Mouse (Mus musculus) neural tube, embryonic 15.5 days (tissue): ENCODE results near the gene Etfdh. TPM values are rescaled to one million over a fixed set of nuclear protein-coding genes. Genes with fewer than 3 reads are reported as not detected.

Experiments used
- ATAC-seq: fragments of 200-750 bp; cut with Nextera tagmentation; 2 replicates; pipeline ENCODE4 v1.8.0; 2017; ENCODE audit warnings: mild to moderate bottlenecking, moderate TSS enrichment, moderate library complexity; ENCODE audit not compliant: low FRiP score
- H3K27ac ChIP-seq: fragments of 300-500 bp; sonication (generic); replicated peaks from 2 replicates; pipeline ENCODE4 v1.5.1; 2015; ENCODE audit warnings: mild to moderate bottlenecking, inconsistent platforms
- H3K27me3 ChIP-seq: fragments of 300-500 bp; sonication (generic); replicated peaks from 2 replicates; pipeline ENCODE4 v1.6.1; 2015; ENCODE audit warnings: inconsistent platforms
- H3K36me3 ChIP-seq: fragments of 300-500 bp; sonication (generic); 2 replicates; pipeline ENCODE4 v1.6.1; 2015; ENCODE audit warnings: inconsistent platforms
- H3K4me1 ChIP-seq: fragments of 300-500 bp; sonication (generic); 2 replicates; pipeline ENCODE4 v1.6.1; 2015; ENCODE audit warnings: inconsistent platforms
- H3K4me2 ChIP-seq: fragments of 300-500 bp; sonication (generic); 2 replicates; pipeline ENCODE4 v1.6.1; 2015; ENCODE audit warnings: inconsistent platforms, mild to moderate bottlenecking, moderate library complexity
- H3K4me3 ChIP-seq: fragments of 300-500 bp; sonication (generic); replicated peaks from 2 replicates; pipeline ENCODE4 v1.5.1; 2015; ENCODE audit warnings: mild to moderate bottlenecking, inconsistent platforms
- H3K9ac ChIP-seq: fragments of 300-500 bp; sonication (generic); replicated peaks from 2 replicates; pipeline ENCODE4 v1.6.1; 2015; ENCODE audit warnings: mild to moderate bottlenecking, inconsistent platforms
- H3K9me3 ChIP-seq: fragments of 300-500 bp; sonication (generic); replicated peaks from 2 replicates; pipeline ENCODE4 v1.6.1; 2016; ENCODE audit warnings: inconsistent platforms
- WGBS: fragments of 180-500 bp; shearing (Covaris S2); methylation state at CpG from one replicate; pipeline ENCODE4 v1.1.7; 2015; ENCODE audit warnings: mixed read lengths; 5-methylcytosine and 5-hydroxymethylcytosine counted together
- polyA plus RNA-seq: library from polyadenylated mRNA; unstranded; fragments of >200 nt; fragmentation: Nextera tagmentation; extraction: Ambion mirVana; gene quantifications from 2 replicates; pipeline ENCODE4 v1.2.1, GENCODE M21; 2015

The Etfdh gene
- polyA plus RNA-seq, 1 experiment from 2014 or later = 42.1 TPM

DNA sequence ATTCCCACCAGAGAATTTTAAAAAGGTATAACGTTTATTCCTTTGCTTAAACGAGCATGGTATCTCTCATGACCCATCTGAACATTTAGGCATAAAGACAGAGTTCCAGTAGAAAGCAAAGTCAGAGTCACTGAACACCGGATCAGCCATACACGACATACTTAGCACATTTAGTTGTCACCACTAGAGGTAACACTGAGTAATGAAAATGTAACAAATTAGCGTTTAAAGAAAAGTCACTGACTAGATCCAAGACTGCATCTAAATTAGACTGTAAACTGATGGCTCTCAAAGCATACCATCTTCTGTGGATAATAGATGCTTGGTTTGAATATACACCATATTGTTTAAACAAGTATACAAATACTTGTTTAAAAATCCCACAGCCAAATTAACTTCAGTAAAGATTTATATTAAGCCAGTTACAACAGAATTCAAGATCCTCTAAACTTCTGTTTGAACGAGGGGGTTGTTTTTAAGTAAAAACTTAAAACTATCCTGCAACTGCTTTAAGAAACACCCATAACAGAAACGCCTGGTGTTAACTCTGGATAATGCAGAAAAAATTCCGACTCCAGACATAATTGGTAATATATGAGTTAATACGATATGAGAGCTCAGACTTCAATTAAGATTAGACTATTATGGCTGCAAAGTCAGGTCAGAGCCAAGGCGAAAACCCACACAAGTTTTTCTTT lies 1.7 kb downstream of the Etfdh start:
- peak overlapping the region; percentile 80; the same call in 1 of the 2 replicates for H3K27ac ChIP-seq
- H3K9me3 ChIP-seq = no peaks in the 10 kb centered on the region
- no peaks in the 10 kb centered on the region for H3K27me3 ChIP-seq
- peak overlapping the region; percentile 66 for H3K4me2 ChIP-seq
- H3K36me3 ChIP-seq = peaks cover 14% of the 10 kb centered on the region
- peaks cover 16% of the 10 kb centered on the region for H3K4me1 ChIP-seq
- peak overlapping the region; percentile 84 for H3K4me3 ChIP-seq
- ATAC-seq = no peak
- peak overlapping the region; percentile 66 for H3K9ac ChIP-seq
- WGBS = 30% methylated on average over 10 of the region's 10 CpGs

DNA sequence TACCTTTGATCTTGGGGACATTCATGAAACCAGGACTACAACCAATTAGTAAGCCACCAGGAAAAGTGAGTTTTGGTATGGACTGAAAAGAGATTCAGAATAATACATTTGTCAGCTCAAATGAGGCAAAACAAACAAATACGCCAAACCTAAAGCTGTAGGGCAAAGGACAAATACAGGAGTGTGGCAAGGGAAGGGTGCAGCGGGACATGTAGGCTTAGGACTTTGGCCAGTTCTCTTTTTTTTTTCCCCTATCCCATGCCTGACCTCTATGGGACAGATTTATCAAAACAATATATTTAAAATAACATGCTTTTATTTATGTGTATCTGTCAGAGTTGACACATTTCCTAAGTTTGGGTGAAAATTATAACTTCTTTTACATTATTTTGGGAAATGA lies 19.4 kb downstream of the Etfdh start:
- Histone ChIP-seq H3K9me3 (no peaks in the 10 kb centered on the region), H3K4me3 (no peak overlapping the region), H3K27ac (no peak overlapping the region), H3K36me3 (peaks cover 55% of the 10 kb centered on the region), H3K4me2 (no peak overlapping the region), H3K9ac (no peak overlapping the region), H3K4me1 (no peaks in the 10 kb centered on the region), H3K27me3 (no peaks in the 10 kb centered on the region)
- ATAC-seq = no peak
- WGBS = 94% methylated on average over 2 of the region's 2 CpGs

DNA sequence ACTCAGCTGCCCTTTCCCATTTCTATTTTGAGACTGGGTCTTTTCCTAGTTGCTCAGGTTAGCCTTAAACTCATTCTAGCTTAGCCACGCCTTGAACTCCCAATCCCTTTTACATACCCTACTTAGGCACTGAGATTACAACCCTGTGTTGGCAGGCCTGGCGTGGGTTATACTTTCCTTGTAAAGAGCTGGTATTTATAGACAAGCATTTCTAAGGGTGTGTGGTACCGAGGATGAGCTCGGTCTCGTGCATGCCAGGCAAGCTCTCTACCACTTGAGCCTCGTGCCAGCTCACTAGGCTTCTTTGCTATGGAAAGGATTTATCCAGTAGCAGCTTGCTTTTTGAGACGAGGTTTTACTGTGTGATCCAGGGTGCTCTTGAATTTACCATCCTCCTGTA lies 33.8 kb downstream of the Etfdh start:
- Histone ChIP-seq H3K4me1 (peaks cover 19% of the 10 kb centered on the region), H3K36me3 (peaks cover 51% of the 10 kb centered on the region), H3K9me3 (no peaks in the 10 kb centered on the region), H3K4me3 (no peak overlapping the region), H3K4me2 (no peak overlapping the region), H3K27me3 (no peaks in the 10 kb centered on the region), H3K9ac (no peak overlapping the region), H3K27ac (no peak overlapping the region)
- no peak for ATAC-seq
- WGBS = 95% methylated on average over 7 of the region's 7 CpGs

DNA sequence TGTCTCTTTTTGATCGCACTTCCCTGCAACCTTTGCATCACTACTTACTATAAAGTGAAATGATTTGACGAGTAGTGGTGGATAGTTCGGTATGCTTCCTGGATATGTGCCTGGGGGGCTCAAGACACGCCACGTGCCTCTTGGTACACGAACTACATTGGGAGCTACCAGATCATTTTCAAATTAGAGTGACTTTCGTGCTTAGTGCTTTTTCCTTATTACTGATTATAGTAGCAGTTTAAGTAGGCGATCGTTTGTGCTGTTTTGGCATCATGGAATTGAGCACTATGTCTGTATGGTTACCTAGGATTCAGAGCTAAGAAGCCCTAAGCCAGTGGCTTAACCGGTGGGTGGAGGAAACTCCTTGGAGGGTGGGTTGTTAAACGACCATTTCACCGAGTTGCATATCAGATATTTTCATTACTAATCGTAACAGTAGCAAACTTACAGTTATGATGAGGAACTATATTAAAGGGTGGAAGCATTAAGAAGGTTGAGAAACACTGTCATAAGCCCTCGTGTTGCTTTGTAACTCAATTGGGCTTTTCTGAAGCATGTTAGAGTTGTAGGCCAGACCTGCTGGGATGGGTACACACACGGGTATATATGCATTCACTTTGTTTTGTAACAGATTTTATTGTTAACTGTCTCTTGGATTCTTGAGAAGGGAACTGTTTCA lies 37.4 kb downstream of the Etfdh start:
- Histone ChIP-seq H3K27me3 (no peaks in the 10 kb centered on the region), H3K9me3 (no peaks in the 10 kb centered on the region), H3K4me2 (peak overlapping the region; percentile 86), H3K4me3 (peak overlapping the region; percentile 94), H3K27ac (peak overlapping the region; percentile 89), H3K36me3 (peaks cover 25% of the 10 kb centered on the region), H3K4me1 (peaks cover 25% of the 10 kb centered on the region), H3K9ac (peak overlapping the region; percentile 83)
- 6% methylated on average over 15 of the region's 15 CpGs for WGBS
- peak; percentile 6; the same call in 1 of the 2 replicates for ATAC-seq

DNA sequence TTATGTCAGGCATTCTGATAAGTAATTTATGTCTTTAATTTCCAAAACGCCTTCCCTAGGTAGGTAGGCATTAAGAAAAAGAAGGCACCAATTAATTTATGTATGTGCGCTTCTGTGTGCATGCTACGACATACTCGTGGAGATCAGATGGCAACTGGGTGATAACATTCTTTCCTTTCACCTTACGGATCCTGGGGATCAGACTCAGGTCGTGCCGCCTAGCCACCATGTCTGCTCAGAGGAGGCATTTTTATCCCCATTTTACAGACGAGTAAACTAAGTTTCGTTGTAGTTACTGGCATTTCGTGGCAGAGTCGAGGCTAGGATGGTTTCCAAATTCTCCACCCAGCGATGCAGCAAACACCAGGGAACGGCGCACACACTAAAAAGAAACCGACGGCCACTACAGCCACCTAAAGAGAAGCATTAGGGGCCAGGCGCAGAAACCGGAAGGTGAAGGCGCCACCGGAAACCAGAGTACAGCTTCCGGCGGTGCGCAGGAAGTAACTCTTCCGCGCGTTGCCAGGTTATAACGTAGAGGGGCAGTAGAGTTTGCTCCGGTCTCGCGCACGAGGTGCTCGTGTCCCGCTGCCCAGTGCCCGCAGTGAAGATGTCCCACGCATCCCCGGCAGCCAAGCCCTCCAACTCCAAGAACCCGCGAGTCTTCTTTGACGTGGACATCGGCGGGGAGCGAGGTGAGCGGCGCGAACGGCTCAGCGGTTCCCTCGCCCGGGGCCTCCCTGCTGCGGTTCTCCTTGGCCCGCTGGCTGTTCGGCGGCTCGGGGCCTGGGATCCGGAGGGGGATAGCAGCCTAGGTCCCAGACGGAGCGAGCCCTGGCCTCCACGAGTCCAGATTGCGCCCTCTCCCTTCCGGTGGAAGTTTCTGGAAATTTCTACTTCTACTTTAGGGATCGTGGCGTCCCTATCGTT lies 38.2 kb downstream of the Etfdh start, which contains the start of gene Ppid:
Gene Ppid (plus strand): TSS at position 480 of the 930 bp plus-strand sequence.
- 3% methylated on average over 63 of the region's 63 CpGs for WGBS
- H3K36me3 ChIP-seq = peaks cover 17% of the 10 kb centered on the region

DNA sequence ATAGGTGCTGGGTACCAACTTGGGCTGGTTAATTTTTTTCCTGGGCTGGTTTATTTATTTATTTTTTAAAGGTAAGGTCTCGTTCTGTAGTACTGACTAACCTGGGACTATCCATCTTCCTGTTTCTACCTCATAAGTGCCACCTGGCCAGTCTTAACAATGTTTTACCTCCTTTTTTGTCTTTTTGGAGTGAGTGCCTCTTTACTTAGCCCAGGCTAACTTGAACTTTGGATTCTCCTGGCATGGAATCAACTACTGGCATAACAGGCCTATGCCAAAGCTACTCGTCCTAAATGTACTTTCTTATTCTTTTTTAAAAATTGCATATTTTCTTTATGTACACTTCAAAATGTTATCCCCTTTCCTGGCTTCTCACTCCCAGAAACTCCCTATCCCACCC lies 39.6 kb downstream of the Etfdh start:
- Histone ChIP-seq H3K27me3 (no peaks in the 10 kb centered on the region), H3K4me2 (no peak overlapping the region), H3K27ac (no peak overlapping the region), H3K4me3 (no peak overlapping the region), H3K4me1 (peaks cover 26% of the 10 kb centered on the region), H3K9me3 (no peaks in the 10 kb centered on the region), H3K9ac (no peak overlapping the region), H3K36me3 (peaks cover 7% of the 10 kb centered on the region)
- ATAC-seq = no peak
- WGBS = 84% methylated on average over 2 of the region's 2 CpGs

More for the DNA sequence above, 38.2 kb downstream of the Etfdh start, which contains the start of gene Ppid:
- peak; percentile 88 for ATAC-seq
- peak within 1 kb of the TSS; percentile 83 for H3K9ac ChIP-seq
- peak within 1 kb of the TSS; percentile 89 for H3K27ac ChIP-seq
- H3K9me3 ChIP-seq = no peaks in the 10 kb centered on the region
- no peaks in the 10 kb centered on the region for H3K27me3 ChIP-seq
- H3K4me1 ChIP-seq = peaks cover 26% of the 10 kb centered on the region
- H3K4me3 ChIP-seq = peak within 1 kb of the TSS; percentile 94
- peak within 1 kb of the TSS; percentile 86 for H3K4me2 ChIP-seq

DNA sequence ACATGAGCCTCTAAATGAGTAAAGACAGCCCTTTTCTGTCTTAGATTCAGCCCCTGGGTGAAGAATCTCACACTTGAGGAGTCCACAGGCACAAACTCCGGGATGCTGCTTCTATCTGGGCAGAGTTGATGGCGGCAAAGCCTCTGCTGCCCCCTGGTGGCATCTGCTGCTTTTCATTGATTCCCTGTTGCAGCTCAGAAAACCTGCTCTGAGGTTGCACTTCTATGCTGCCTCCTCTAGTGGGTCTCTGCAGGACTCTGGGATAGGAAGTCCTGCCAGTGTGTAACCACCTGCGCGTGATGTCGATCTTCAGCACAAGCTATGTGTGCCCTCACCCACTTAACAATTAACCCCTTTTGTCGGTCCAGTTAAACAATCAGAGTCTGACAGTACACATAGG lies 42.5 kb downstream of the Etfdh start:
- Histone ChIP-seq H3K4me3 (no peak overlapping the region), H3K36me3 (no peaks in the 10 kb centered on the region), H3K9me3 (no peaks in the 10 kb centered on the region), H3K27ac (no peak overlapping the region), H3K4me1 (peaks cover 12% of the 10 kb centered on the region), H3K9ac (no peak overlapping the region), H3K4me2 (peak overlapping the region; percentile 32), H3K27me3 (no peaks in the 10 kb centered on the region)
- peak; percentile 73 for ATAC-seq
- 3% methylated on average over 6 of the region's 6 CpGs for WGBS

DNA sequence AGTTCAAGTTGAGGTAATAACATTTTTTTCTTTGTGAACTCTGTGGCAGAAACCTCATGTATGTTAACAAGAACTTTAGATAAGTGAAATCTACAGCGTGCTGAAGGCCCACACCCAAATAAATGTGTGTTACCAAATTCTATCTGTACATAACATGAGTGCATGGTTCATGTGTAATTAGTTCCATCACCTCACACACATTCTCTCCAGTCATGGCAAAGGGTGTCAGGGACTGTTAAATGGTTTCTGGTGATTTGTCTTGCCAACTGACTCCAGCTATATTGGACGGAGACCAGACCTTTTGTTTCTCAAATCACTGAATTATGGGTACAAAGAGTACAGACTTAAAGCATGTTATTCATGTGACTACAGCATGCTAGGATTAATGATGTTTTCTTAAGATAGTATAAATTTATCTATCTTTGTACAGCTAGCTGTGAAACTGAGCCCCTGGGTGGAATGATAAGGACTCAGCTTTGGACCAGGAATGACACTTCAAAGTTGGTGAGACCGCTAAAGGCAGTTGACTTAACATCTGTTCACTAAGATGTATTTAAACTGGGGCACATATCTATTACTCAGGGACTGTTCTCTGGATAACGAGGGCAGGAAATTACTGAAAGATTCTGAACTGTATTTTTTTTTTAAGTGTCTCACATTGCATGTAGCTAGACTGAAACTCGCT lies 49.3 kb downstream of the Etfdh start:
- no peak overlapping the region for H3K27ac ChIP-seq
- no peak for ATAC-seq
- WGBS = 77% methylated on average over 5 of the region's 5 CpGs
- H3K27me3 ChIP-seq = no peaks in the 10 kb centered on the region
- no peak overlapping the region for H3K4me2 ChIP-seq
- no peaks in the 10 kb centered on the region for H3K9me3 ChIP-seq
- no peak overlapping the region for H3K9ac ChIP-seq
- H3K36me3 ChIP-seq = no peaks in the 10 kb centered on the region
- peaks cover 4% of the 10 kb centered on the region; the same call in 1 of the 2 replicates for H3K4me1 ChIP-seq
- no peak overlapping the region for H3K4me3 ChIP-seq

DNA sequence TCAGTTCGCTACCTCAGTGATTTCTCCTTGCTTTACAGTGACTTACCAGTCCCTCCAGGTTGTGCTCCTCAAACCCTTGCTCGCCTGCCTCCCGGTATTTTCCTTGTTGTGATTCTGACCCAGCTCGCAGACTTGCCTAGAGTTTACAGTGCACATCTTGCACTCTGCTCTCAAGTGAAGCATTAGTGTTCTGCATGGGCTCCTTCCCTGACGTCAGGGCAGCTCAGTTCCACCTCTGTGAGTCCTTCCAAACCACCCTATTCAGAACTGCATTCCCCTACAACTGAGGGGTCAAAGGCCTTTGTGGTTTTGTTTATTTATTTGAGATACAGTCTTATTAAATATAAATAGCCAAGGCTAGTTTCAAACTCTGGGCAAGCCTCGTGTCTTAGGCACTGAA lies 51.1 kb downstream of the Etfdh start:
- Histone ChIP-seq H3K9me3 (no peaks in the 10 kb centered on the region), H3K36me3 (no peaks in the 10 kb centered on the region), H3K4me1 (peaks cover 4% of the 10 kb centered on the region; the same call in 1 of the 2 replicates), H3K27me3 (no peaks in the 10 kb centered on the region), H3K4me2 (no peak overlapping the region), H3K27ac (no peak overlapping the region), H3K9ac (no peak overlapping the region), H3K4me3 (no peak overlapping the region)
- no peak for ATAC-seq
- 75% methylated on average over 6 of the region's 6 CpGs for WGBS

DNA sequence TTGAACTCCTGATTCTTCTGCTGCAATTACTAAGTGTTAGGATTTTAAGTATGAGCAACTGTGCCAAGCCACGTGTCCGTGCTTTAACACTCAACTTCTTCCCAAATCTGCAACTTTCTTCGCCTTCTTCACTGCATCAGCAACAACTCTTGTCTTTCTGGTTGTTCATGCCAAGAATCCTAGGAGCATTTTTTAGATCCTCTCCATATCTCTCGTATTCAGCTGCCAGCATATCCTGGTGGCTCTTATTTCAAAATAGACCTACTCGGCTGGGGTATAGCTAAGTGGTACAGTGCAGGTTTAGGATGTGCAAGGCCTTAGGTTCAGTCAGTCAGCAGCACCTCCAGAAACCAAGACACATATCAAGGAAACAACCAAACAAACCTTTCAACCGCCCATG lies 51.7 kb downstream of the Etfdh start:
- Histone ChIP-seq H3K36me3 (no peaks in the 10 kb centered on the region), H3K9ac (no peak overlapping the region), H3K4me3 (no peak overlapping the region), H3K27ac (no peak overlapping the region), H3K4me2 (no peak overlapping the region), H3K9me3 (no peaks in the 10 kb centered on the region), H3K27me3 (no peaks in the 10 kb centered on the region), H3K4me1 (peaks cover 4% of the 10 kb centered on the region; the same call in 1 of the 2 replicates)
- ATAC-seq = no peak
- 91% methylated on average over 6 of the region's 6 CpGs for WGBS

DNA sequence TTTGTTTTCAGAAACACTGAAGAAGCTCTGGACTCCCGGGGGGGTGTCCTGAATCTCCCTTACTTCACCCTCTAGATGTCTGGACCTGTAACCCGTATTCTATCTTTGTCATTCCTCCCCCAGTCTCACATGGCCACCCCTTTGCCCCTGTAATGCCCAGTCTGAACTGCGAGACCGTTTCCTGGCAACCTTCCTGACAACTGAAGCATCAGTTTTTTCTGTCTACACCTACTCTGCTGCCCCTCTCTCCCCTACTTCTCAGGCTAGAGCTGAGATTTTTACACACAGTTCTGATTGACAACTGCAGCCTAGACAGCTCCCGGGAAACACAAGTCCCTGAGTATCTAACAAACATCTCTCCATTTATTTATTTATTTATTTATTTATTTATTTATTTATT lies 52.4 kb downstream of the Etfdh start:
- Histone ChIP-seq H3K4me2 (no peak overlapping the region), H3K9ac (no peak overlapping the region), H3K4me1 (peaks cover 4% of the 10 kb centered on the region; the same call in 1 of the 2 replicates), H3K27me3 (no peaks in the 10 kb centered on the region), H3K4me3 (no peak overlapping the region), H3K9me3 (no peaks in the 10 kb centered on the region), H3K27ac (no peak overlapping the region), H3K36me3 (no peaks in the 10 kb centered on the region)
- WGBS = 28% methylated on average over 5 of the region's 5 CpGs
- peak; percentile 30; the same call in 1 of the 2 replicates for ATAC-seq
